Mouse (Mus musculus) liver, embryonic 14.5 days (tissue): ENCODE data around the gene Macrod1. TPM values are rescaled to one million over a fixed set of nuclear protein-coding genes. Genes with fewer than 3 reads are reported as not detected.

Source experiments
- ATAC-seq: fragments of 200-750 bp; cut with Nextera tagmentation; 2 replicates; pipeline ENCODE4 v1.8.0; 2017; ENCODE audit warnings: moderate number of reproducible peaks, mild to moderate bottlenecking, moderate library complexity; ENCODE audit not compliant: insufficient read depth
- DNase-seq, 3 experiments: peaks; one replicate each; pipeline ENCODE4 v3.0.0-alpha.2; 2012 to 2013; ENCODE audit warnings: low read depth in 3 of 3, low spot score in 3 of 3
- H3K27ac ChIP-seq: fragments of 300-500 bp; sonication (generic); 2 replicates; pipeline ENCODE4 v1.5.1; 2014; ENCODE audit warnings: moderate library complexity, mild to moderate bottlenecking, control low read depth, inconsistent platforms
- H3K27me3 ChIP-seq: fragments of 300-500 bp; sonication (generic); 2 replicates; pipeline ENCODE4 v1.6.1; 2014; ENCODE audit warnings: mild to moderate bottlenecking, low read length, moderate library complexity; ENCODE audit not compliant: control insufficient read depth, insufficient read depth
- H3K36me3 ChIP-seq: fragments of 300-500 bp; sonication (generic); replicated peaks from 2 replicates; pipeline ENCODE4 v1.6.1; 2014; ENCODE audit warnings: low read depth; ENCODE audit not compliant: control insufficient read depth, insufficient read depth
- H3K4me1 ChIP-seq, 2 experiments: fragments of 200-500 bp in 1 of 2; fragments of 300-500 bp in 1 of 2; sonication (generic) in 1 of 2; replicated peaks; 2 replicates each; pipeline ENCODE4 v1.6.1; 2012 to 2014; ENCODE audit warnings: antibody characterized with exemption in 1 of 2, inconsistent platforms in 1 of 2, low read length in 1 of 2; ENCODE audit not compliant: control insufficient read depth in 2 of 2, insufficient read depth in 2 of 2
- H3K4me2 ChIP-seq: fragments of 300-500 bp; sonication (generic); 2 replicates; pipeline ENCODE4 v1.6.1; 2014; ENCODE audit warnings: low read depth, mild to moderate bottlenecking, control low read depth, moderate library complexity
- H3K4me3 ChIP-seq, 2 experiments: fragments of 200-500 bp in 1 of 2; fragments of 300-500 bp in 1 of 2; sonication (generic) in 1 of 2; 2 replicates each; pipeline ENCODE4 v1.5.1; 2012 to 2014; ENCODE audit warnings: low read depth in 2 of 2, low read length in 2 of 2, mild to moderate bottlenecking in 2 of 2, control low read depth in 1 of 2, inconsistent platforms in 1 of 2, moderate library complexity in 1 of 2; ENCODE audit not compliant: insufficient read depth in 1 of 2
- H3K9ac ChIP-seq: fragments of 300-500 bp; sonication (generic); replicated peaks from 2 replicates; pipeline ENCODE4 v1.6.1; 2014; ENCODE audit warnings: mild to moderate bottlenecking, control low read depth, moderate library complexity
- H3K9me3 ChIP-seq: fragments of 300-500 bp; sonication (generic); 2 replicates; pipeline ENCODE4 v1.6.1; 2016; ENCODE audit warnings: low read length, mixed read lengths; ENCODE audit not compliant: control insufficient read depth
- CTCF ChIP-seq: IDR thresholded peaks from 2 replicates; pipeline ENCODE4 v1.5.1; 2016; ENCODE audit warnings: antibody characterized with exemption, low read depth, control low read depth
- EP300 ChIP-seq: IDR thresholded peaks from 2 replicates; pipeline ENCODE4 v1.6.1; 2016; ENCODE audit warnings: antibody characterized with exemption, low read depth
- WGBS: fragments of 180-500 bp; shearing (Covaris S2); extraction: QIAGEN DNeasy Blood & Tissue Kit; methylation state at CpG from one replicate; pipeline ENCODE4 v1.1.7; 2014; ENCODE audit not compliant: insufficient replicate concordance; 5-methylcytosine and 5-hydroxymethylcytosine counted together
- polyA plus RNA-seq, 2 experiments: library from polyadenylated mRNA; depleted of rRNA in 1 of 2; stranded (reverse) in 1 of 2; unstranded in 1 of 2; fragments of >200 nt; fragmentation: Nextera tagmentation in 1 of 2; extraction: Ambion mirVana in 1 of 2; gene quantifications; 2 replicates each; pipeline versions ENCODE4 v1.2.1 to v1.2.3; 2012 to 2014

The Macrod1 gene
- polyA plus RNA-seq, 2 experiments: 3.7 to 4.5 TPM

DNA sequence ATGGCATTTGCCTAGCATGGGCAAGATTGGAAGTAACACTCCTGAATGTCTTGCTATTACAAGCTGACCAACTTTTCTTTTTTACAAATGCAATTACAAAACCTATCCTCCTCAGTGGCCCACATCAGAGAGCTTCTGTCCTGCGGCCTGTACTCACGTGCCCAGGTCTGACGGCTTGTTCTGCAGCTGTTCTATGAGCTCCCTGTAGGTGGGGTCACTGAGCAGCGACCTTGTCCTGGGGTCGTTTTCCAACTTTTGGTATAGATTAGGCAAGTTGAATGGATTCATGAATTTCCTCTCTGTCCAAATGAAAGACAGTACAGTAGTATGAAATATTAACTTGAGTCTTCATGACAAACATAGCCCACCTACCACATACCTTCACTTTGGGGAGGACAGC is 22.6 kb upstream of the Macrod1 start:
- TF ChIP-seq CTCF: peak; percentile 17; the same call in 1 of the 2 replicates
- TF ChIP-seq EP300: no peak
- WGBS: 90% methylated on average over 5 of the region's 5 CpGs

DNA sequence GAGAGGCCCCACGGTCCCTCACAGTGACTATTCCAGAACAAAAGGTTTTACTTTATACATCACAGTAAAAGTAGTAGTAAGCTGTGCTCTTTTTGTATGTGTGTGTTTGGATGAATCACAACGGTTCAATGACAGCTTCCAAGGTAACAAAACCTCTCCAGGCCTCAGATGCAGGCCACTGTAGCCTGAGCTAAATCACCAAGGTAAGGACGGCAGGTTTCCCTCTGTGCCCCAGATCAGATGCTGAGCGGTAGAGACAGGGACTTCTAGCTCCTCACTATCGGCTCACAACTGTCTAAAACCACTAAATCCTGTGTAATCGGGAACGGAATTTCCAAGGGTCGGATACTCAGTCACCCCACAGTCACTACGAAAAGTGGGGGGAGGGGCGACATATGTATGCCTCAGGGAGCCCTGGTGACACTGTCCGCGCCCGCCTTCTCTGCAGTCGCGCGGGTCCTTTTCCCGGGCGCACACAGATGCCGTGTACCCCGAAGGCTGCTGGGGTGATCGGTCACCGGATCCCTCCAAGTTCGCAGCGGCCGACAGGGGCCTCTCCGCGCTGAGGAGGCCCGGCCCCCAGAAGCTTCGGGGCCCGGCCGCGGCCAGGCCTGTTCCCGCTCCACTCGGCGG is 17.4 kb upstream of the Macrod1 start:
- peak; percentile 3 for ATAC-seq

More for the DNA sequence above, 22.6 kb upstream of the Macrod1 start:
- Histone ChIP-seq H3K36me3 (peaks cover 60% of the 10 kb centered on the region), H3K27me3 (no peaks in the 10 kb centered on the region), H3K9me3 (no peaks in the 10 kb centered on the region), H3K9ac (no peak overlapping the region), H3K4me3 (no peak overlapping the region), H3K4me1 (peaks cover 16 to 18% of the 10 kb centered on the region in 2 experiments; a peak in 3 of 4 replicates), H3K27ac (no peak overlapping the region), H3K4me2 (no peak overlapping the region)
- ATAC-seq (no peak), DNase-seq (no peak)

DNA sequence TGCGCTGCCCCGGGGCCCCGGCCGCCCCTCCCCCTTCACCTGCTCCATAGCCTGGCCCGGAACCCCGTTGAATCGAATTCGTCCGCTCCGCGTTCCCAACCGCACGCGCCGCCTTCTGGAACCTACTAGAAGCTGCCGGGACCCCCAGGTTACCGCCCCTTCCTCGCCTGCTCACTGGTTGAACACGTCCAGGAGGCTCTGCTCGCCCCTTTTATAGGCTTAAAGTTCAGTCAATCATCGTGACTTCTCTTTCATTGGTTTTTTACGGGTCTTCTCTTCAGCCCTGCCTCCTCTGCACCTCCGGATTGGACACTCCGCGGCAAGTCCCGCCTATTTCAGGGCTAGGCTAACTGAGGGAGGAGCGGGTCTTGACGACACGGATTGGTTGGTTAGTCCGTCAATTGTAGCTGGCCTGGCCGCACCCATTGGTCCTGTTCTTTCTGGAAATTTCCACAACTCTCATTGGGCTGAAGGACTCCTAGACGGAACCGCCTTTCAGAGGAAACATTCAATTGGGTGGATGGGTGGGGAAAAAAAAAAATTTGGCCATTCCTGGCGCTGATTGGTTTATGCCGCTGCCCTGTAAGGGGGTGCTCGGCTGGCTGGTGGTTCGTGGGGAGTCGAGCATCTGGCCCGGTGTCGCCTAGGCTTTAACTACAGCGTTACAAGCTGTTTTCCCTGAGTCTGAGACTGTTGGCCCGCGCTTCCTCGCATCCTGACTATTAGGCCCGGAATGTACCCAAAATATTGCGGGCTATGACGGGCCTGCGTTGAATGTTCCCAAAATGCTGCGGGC is 16.6 kb upstream of the Macrod1 start, which contains the start of gene Stip1:
Gene Stip1 (minus strand): TSS at position 127 of the 796 bp plus-strand sequence.
- ATAC-seq (peak; percentile 95), DNase-seq (peak; percentile 100)
- Histone ChIP-seq H3K4me1 (peaks cover 18 to 28% of the 10 kb centered on the region in 2 experiments; a peak in 3 of 4 replicates), H3K9ac (peak within 1 kb of the TSS; percentile 94), H3K4me2 (peak within 1 kb of the TSS; percentile 91), H3K27ac (peak within 1 kb of the TSS; percentile 81), H3K36me3 (peaks cover 6% of the 10 kb centered on the region), H3K27me3 (no peaks in the 10 kb centered on the region), H3K9me3 (no peaks in the 10 kb centered on the region), H3K4me3 (peak within 1 kb of the TSS; percentile 90 to 94)
- no peak; the same call in 1 of the 2 replicates for TF ChIP-seq EP300
- peak; percentile 76 for TF ChIP-seq CTCF
- under 1% methylated on average over 49 of the region's 49 CpGs for WGBS

More for the DNA sequence above, 17.4 kb upstream of the Macrod1 start:
- Histone ChIP-seq H3K36me3 (peaks cover 13% of the 10 kb centered on the region), H3K4me1 (peaks cover 18 to 28% of the 10 kb centered on the region in 2 experiments; a peak in 3 of 4 replicates), H3K27me3 (no peaks in the 10 kb centered on the region), H3K9me3 (no peaks in the 10 kb centered on the region), H3K27ac (peak overlapping the region; percentile 67), H3K4me3 (peak overlapping the region; percentile 90 to 94), H3K4me2 (peak overlapping the region; percentile 78), H3K9ac (peak overlapping the region; percentile 94)
- TF ChIP-seq CTCF: no peak
- no peak for TF ChIP-seq EP300
- under 1% methylated on average over 35 of the region's 35 CpGs for WGBS
- peak in 1 of 3 experiments; percentile 55 for DNase-seq

DNA sequence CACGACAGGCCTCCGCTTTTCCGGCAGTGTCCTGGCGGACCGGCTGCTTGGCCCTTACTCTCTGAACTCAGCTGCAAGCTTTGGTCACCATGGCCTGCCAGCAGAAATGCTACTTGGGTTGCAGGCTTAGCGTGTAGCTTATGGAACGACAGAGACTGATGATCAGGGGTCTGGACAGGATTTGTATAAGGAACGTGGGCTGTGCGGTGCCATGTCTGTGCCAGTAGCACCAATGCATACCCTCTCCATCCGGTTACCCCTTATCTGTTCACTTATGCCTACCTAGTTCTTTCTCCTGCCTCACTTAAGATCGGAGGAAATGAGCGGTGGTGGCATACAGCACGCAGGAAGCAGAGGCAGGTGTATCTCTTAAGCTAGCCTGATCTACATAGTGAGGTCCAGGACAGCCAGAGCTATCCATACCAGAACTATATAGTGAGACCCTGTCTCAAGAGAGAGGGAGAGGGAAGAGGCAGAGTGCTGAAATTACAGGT is 15.9 kb upstream of the Macrod1 start:
- Histone ChIP-seq H3K27ac (peak overlapping the region; percentile 81), H3K9ac (peak overlapping the region; percentile 86), H3K4me1 (peaks cover 18 to 28% of the 10 kb centered on the region in 2 experiments; a peak in 3 of 4 replicates), H3K4me2 (peak overlapping the region; percentile 91), H3K9me3 (no peaks in the 10 kb centered on the region), H3K36me3 (peaks cover under 1% of the 10 kb centered on the region; the same call in 1 of the 2 replicates), H3K4me3 (peak overlapping the region; percentile 66 to 76), H3K27me3 (no peaks in the 10 kb centered on the region)
- no peak for TF ChIP-seq EP300
- TF ChIP-seq CTCF: no peak
- no peak for ATAC-seq
- no peak for DNase-seq
- WGBS: 9% methylated on average over 13 of the region's 13 CpGs

DNA sequence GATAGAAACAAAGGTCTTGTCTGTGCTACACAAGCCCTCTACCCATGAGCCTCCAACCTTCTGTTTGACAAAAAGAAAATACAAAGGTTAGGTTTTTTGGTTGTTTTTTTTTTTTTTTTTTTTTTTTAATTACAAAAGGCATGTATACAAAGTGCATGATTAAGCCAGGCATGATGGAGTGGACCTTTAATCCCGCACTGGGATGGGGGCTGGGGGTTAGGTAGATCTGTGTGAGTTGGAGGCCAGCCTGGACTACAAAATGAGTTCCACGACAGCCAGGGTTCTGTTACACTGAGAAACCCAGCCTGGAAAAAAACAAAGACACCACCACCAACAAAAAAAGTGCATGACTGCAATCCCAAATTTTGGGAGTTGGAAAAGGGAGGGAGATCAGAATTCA is 15.4 kb upstream of the Macrod1 start:
- peak overlapping the region; percentile 86 for H3K9ac ChIP-seq
- DNase-seq (no peak), ATAC-seq (no peak)
- H3K4me3 ChIP-seq: peak overlapping the region; percentile 66 to 76; a peak in 2 of 4 replicates
- H3K36me3 ChIP-seq: no peaks in the 10 kb centered on the region
- H3K27ac ChIP-seq: peak overlapping the region; percentile 81
- TF ChIP-seq EP300: no peak
- TF ChIP-seq CTCF: no peak
- 89% methylated on average over 2 of the region's 2 CpGs for WGBS
- H3K4me2 ChIP-seq: peak overlapping the region; percentile 91
- H3K4me1 ChIP-seq: peaks cover 18 to 28% of the 10 kb centered on the region in 2 experiments; a peak in 3 of 4 replicates
- H3K9me3 ChIP-seq: no peaks in the 10 kb centered on the region
- H3K27me3 ChIP-seq: no peaks in the 10 kb centered on the region
